Mouse (Mus musculus): Measurements from ENCODE around the gene Cfap20. TPM values are rescaled to one million over a fixed set of nuclear protein-coding genes. Genes with fewer than 3 reads are reported as not detected.

Cfap20 gene
- polyA plus RNA-seq, 1 experiment, result 45.0 TPM

GRCm38 (mm10) chr8:95429945-95430344 lies 4.7 kb downstream of the Cfap20 start:
- peaks cover 76% of the 10 kb centered on the region for H3K79me3 ChIP-seq (ENCODE audit: low read depth)
- TF ChIP-seq MYOD1 (IDR thresholded peaks at IDR 0.05; ENCODE audit: control insufficient read depth, insufficient read length, low read depth) (no peak), MAX (IDR thresholded peaks at IDR 0.05) (no peak), CEBPB (IDR thresholded peaks at IDR 0.05; ENCODE audit: low read depth) (no peak), FOSL1 (IDR thresholded peaks at IDR 0.05; ENCODE audit: insufficient read depth, low read length, poor library complexity, severe bottlenecking) (no peak), MYOG (IDR thresholded peaks at IDR 0.05; ENCODE audit: control insufficient read depth, extremely low read depth, insufficient read length) (no peak), USF1 (IDR thresholded peaks at IDR 0.05; ENCODE audit: low read depth) (no peak), CTCF (IDR thresholded peaks at IDR 0.05; ENCODE audit: control insufficient read depth, insufficient read depth, insufficient read length) (no peak)
- H3K79me2 ChIP-seq (ENCODE audit: control insufficient read depth, insufficient read depth), result peaks cover 96% of the 10 kb centered on the region
- H3K36me3 ChIP-seq (ENCODE audit: control insufficient read depth, insufficient read depth), result no peaks in the 10 kb centered on the region
- H3K27me3 ChIP-seq (ENCODE audit: control insufficient read depth, insufficient read depth, insufficient read length), result no peaks in the 10 kb centered on the region
- H3ac ChIP-seq (ENCODE audit: control insufficient read depth, insufficient read length, low read depth), result no peak overlapping the region
- no peak overlapping the region for H3K4me3 ChIP-seq (ENCODE audit: insufficient read depth, poor library complexity, severe bottlenecking)

GRCm38 (mm10) chr8:95427594-95428535 lies 6.8 kb downstream of the Cfap20 start:
- Histone ChIP-seq H3K36me3 (ENCODE audit: control insufficient read depth, insufficient read depth) (peaks cover 3% of the 10 kb centered on the region), H3K4me3 (ENCODE audit: insufficient read depth, poor library complexity, severe bottlenecking) (no peak overlapping the region), H3K79me3 (ENCODE audit: low read depth) (peaks cover 67% of the 10 kb centered on the region), H3K27me3 (ENCODE audit: control insufficient read depth, insufficient read depth, insufficient read length) (no peaks in the 10 kb centered on the region), H3K79me2 (ENCODE audit: control insufficient read depth, insufficient read depth) (peaks cover 94% of the 10 kb centered on the region), H3ac (ENCODE audit: control insufficient read depth, insufficient read length, low read depth) (no peak overlapping the region)
- no peak for TF ChIP-seq FOSL1 (IDR thresholded peaks at IDR 0.05; ENCODE audit: insufficient read depth, low read length, poor library complexity, severe bottlenecking)
- TF ChIP-seq CTCF (IDR thresholded peaks at IDR 0.05; ENCODE audit: control insufficient read depth, insufficient read depth, insufficient read length), result peak; percentile 63

- Histone ChIP-seq H3K79me3 (ENCODE audit: low read depth) (peaks cover 57% of the 10 kb centered on the region), H3ac (ENCODE audit: control insufficient read depth, insufficient read length, low read depth) (no peak overlapping the region), H3K79me2 (ENCODE audit: control insufficient read depth, insufficient read depth) (peaks cover 84% of the 10 kb centered on the region), H3K27me3 (ENCODE audit: control insufficient read depth, insufficient read depth, insufficient read length) (no peaks in the 10 kb centered on the region), H3K4me3 (ENCODE audit: insufficient read depth, poor library complexity, severe bottlenecking) (no peak overlapping the region), H3K36me3 (ENCODE audit: control insufficient read depth, insufficient read depth) (peaks cover 13% of the 10 kb centered on the region)
- no peak for TF ChIP-seq USF1 (IDR thresholded peaks at IDR 0.05; ENCODE audit: low read depth)
- TF ChIP-seq FOSL1 (IDR thresholded peaks at IDR 0.05; ENCODE audit: insufficient read depth, low read length, poor library complexity, severe bottlenecking), result no peak
- no peak for TF ChIP-seq MYOG (IDR thresholded peaks at IDR 0.05; ENCODE audit: control insufficient read depth, extremely low read depth, insufficient read length)
- TF ChIP-seq MAX (IDR thresholded peaks at IDR 0.05), result no peak
- no peak for TF ChIP-seq CEBPB (IDR thresholded peaks at IDR 0.05; ENCODE audit: low read depth)
- no peak for TF ChIP-seq MYOD1 (IDR thresholded peaks at IDR 0.05; ENCODE audit: control insufficient read depth, insufficient read length, low read depth)
- no peak for TF ChIP-seq CTCF (IDR thresholded peaks at IDR 0.05; ENCODE audit: control insufficient read depth, insufficient read depth, insufficient read length)
Measured at GRCm38 (mm10) chr8:95426781-95427281, 7.8 kb downstream of the Cfap20 start.

GRCm38 (mm10) chr8:95424682-95425081 lies 10.0 kb downstream of the Cfap20 start:
- H3K79me3 ChIP-seq (ENCODE audit: low read depth), result peaks cover 41% of the 10 kb centered on the region
- no peak overlapping the region for H3ac ChIP-seq (ENCODE audit: control insufficient read depth, insufficient read length, low read depth)
- H3K36me3 ChIP-seq (ENCODE audit: control insufficient read depth, insufficient read depth), result peaks cover 33% of the 10 kb centered on the region
- H3K27me3 ChIP-seq (ENCODE audit: control insufficient read depth, insufficient read depth, insufficient read length), result no peaks in the 10 kb centered on the region
- peaks cover 62% of the 10 kb centered on the region for H3K79me2 ChIP-seq (ENCODE audit: control insufficient read depth, insufficient read depth)
- TF ChIP-seq FOSL1 (IDR thresholded peaks at IDR 0.05; ENCODE audit: insufficient read depth, low read length, poor library complexity, severe bottlenecking) (no peak), MYOG (IDR thresholded peaks at IDR 0.05; ENCODE audit: control insufficient read depth, extremely low read depth, insufficient read length) (no peak), MYOD1 (IDR thresholded peaks at IDR 0.05; ENCODE audit: control insufficient read depth, insufficient read length, low read depth) (no peak), CEBPB (IDR thresholded peaks at IDR 0.05; ENCODE audit: low read depth) (no peak), MAX (IDR thresholded peaks at IDR 0.05) (no peak), USF1 (IDR thresholded peaks at IDR 0.05; ENCODE audit: low read depth) (no peak), CTCF (IDR thresholded peaks at IDR 0.05; ENCODE audit: control insufficient read depth, insufficient read depth, insufficient read length) (no peak)
- H3K4me3 ChIP-seq (ENCODE audit: insufficient read depth, poor library complexity, severe bottlenecking), result no peak overlapping the region

GRCm38 (mm10) chr8:95422193-95422810 lies 12.4 kb downstream of the Cfap20 start:
- Histone ChIP-seq H3K4me3 (ENCODE audit: insufficient read depth, poor library complexity, severe bottlenecking) (no peak overlapping the region), H3K79me3 (ENCODE audit: low read depth) (peaks cover 23% of the 10 kb centered on the region), H3K79me2 (ENCODE audit: control insufficient read depth, insufficient read depth) (peaks cover 38% of the 10 kb centered on the region), H3K27me3 (ENCODE audit: control insufficient read depth, insufficient read depth, insufficient read length) (no peaks in the 10 kb centered on the region), H3K36me3 (ENCODE audit: control insufficient read depth, insufficient read depth) (peaks cover 41% of the 10 kb centered on the region), H3ac (ENCODE audit: control insufficient read depth, insufficient read length, low read depth) (no peak overlapping the region)
- TF ChIP-seq USF1 (IDR thresholded peaks at IDR 0.05; ENCODE audit: low read depth), result no peak
- no peak for TF ChIP-seq CTCF (IDR thresholded peaks at IDR 0.05; ENCODE audit: control insufficient read depth, insufficient read depth, insufficient read length)
- no peak for TF ChIP-seq MYOG (IDR thresholded peaks at IDR 0.05; ENCODE audit: control insufficient read depth, extremely low read depth, insufficient read length)
- no peak for TF ChIP-seq FOSL1 (IDR thresholded peaks at IDR 0.05; ENCODE audit: insufficient read depth, low read length, poor library complexity, severe bottlenecking)
- TF ChIP-seq MYOD1 (IDR thresholded peaks at IDR 0.05; ENCODE audit: control insufficient read depth, insufficient read length, low read depth), result no peak
- TF ChIP-seq CEBPB (IDR thresholded peaks at IDR 0.05; ENCODE audit: low read depth), result no peak
- no peak for TF ChIP-seq MAX (IDR thresholded peaks at IDR 0.05)

Data from C2C12 (cell line).